Mouse (Mus musculus): ENCODE data around the gene Tdp2.

- TF ChIP-seq POLR2A (IDR thresholded peaks at IDR 0.05; ENCODE audit: low read depth, low read length): no peak
- no peak for TF ChIP-seq CTCF (IDR thresholded peaks at IDR 0.05; ENCODE audit: borderline replicate concordance, insufficient read depth, low read length)
Measured at GRCm38 (mm10) chr13:24862520-24862919, 31.0 kb downstream of the Tdp2 start.

Data from embryonic fibroblast, embryonic 13.5 days (primary cell).